In the genomic region with DNA sequence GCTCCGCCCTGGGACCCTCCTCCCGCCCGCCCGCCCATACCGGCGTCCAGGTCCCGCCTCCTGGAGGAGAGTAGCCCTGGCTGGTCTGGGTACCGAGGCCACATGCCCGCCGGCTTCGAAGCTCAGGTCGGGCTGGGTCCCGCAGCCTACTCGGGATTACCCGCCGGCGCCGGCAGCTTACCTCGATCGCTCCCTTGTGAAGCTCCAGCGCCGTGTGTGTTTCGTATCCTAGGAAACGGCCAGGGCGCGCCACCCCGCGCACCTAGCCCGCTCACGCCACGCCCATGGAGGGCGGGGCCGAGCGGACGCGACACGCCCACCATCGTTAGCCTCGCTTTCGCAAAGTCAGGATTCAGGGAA, we compare ENCODE assay signal across 8 mouse cellular contexts. TPM values are rescaled to one million over a fixed set of nuclear protein-coding genes. Genes with fewer than 3 reads are reported as not detected.
DNase-seq lines count a peak whose midpoint lies in the region; ATAC-seq lines count a peak whose summit lies in the region.

TSS of gene Mak (minus strand) at position 286 of the 360 bp plus-strand sequence.

- no peak within 1 kb of the TSS for H3K27ac ChIP-seq in limb, embryonic 11.5 days (replicated peaks; ENCODE audit: low read depth, low read length)
- no peak within 1 kb of the TSS for H3K27ac ChIP-seq in midbrain, embryonic 13.5 days

- H3K9ac ChIP-seq in limb, embryonic 11.5 days (ENCODE audit: low read length), result peak within 1 kb of the TSS; percentile 49
- H3K9ac ChIP-seq in midbrain, embryonic 13.5 days (replicated peaks), result peak within 1 kb of the TSS; percentile 51

- peaks cover 6% of the 10 kb centered on the region for H3K27me3 ChIP-seq in limb, embryonic 11.5 days (ENCODE audit: control insufficient read depth, insufficient read depth, low read length)
- peaks cover 40% of the 10 kb centered on the region for H3K27me3 ChIP-seq in midbrain, embryonic 13.5 days

- peak within 1 kb of the TSS; percentile 82 for H3K4me2 ChIP-seq in limb, embryonic 11.5 days (ENCODE audit: low read depth, severe bottlenecking)
- H3K4me2 ChIP-seq in midbrain, embryonic 13.5 days (replicated peaks), result peak within 1 kb of the TSS; percentile 74

- H3K4me1 ChIP-seq in limb, embryonic 11.5 days (ENCODE audit: control insufficient read depth, insufficient read depth, low read length), result 0 out of 2 replicates have a peak, but pooled peaks cover 4% of the 10 kb centered on the region
- H3K4me1 ChIP-seq in midbrain, embryonic 13.5 days (replicated peaks), result peaks cover 16% of the 10 kb centered on the region

- H3K36me3 ChIP-seq in limb, embryonic 11.5 days (ENCODE audit: control insufficient read depth, insufficient read depth, low read length), result no peaks in the 10 kb centered on the region
- H3K36me3 ChIP-seq in midbrain, embryonic 13.5 days, result no peaks in the 10 kb centered on the region

- ATAC-seq in limb, embryonic 11.5 days (ENCODE audit: insufficient number of reproducible peaks, low FRiP score, low TSS enrichment, low read depth), result peak; percentile 92
- peak; percentile 92 for ATAC-seq in midbrain, embryonic 13.5 days

- under 1% methylated on average over 35 of the region's 40 CpGs for WGBS in limb, embryonic 11.5 days
- under 1% methylated on average over 38 of the region's 40 CpGs for WGBS in midbrain, embryonic 13.5 days

- DNase-seq in adrenal gland, adult 18-20 months (ENCODE audit: low spot score in 2 of 2), result peak; percentile 40 to 43
- DNase-seq in cerebellum, adult 9-11 months, result peak; percentile 18
- peak; percentile 45 to 62 for DNase-seq in frontal cortex, postnatal 10 days (ENCODE audit: low spot score in 2 of 2)
- peak; percentile 78 for DNase-seq in kidney, adult 18-20 months
- DNase-seq in limb, embryonic 11.5 days (ENCODE audit: low spot score), result peak; percentile 85
- DNase-seq in spleen, adult 18-20 months, result peak; percentile 9 to 35
- DNase-seq in adipocyte (ENCODE audit: low spot score), result no peak

- no peaks in the 10 kb centered on the region for H3K9me3 ChIP-seq in limb, embryonic 11.5 days (ENCODE audit: control insufficient read depth, low read length)
- no peaks in the 10 kb centered on the region for H3K9me3 ChIP-seq in midbrain, embryonic 13.5 days

- peak within 1 kb of the TSS; percentile 43 for H3K4me3 ChIP-seq in limb, embryonic 11.5 days (ENCODE audit: low read depth, low read length)
- H3K4me3 ChIP-seq in midbrain, embryonic 13.5 days (replicated peaks), result peak within 1 kb of the TSS; percentile 49

RNA-seq across cellular contexts. Expression of gene Mak, which starts in this region (rescaled TPM):
- total RNA-seq in adrenal gland, adult 18-20 months (2021), result under 1 TPM; 0.10 to 0.42 TPM
- polyA plus RNA-seq in limb, embryonic 11.5 days (2014; fragmentation: Nextera tagmentation; extraction: Ambion mirVana), result 0.57 and 1.0 TPM in 2 replicates
- polyA plus RNA-seq in midbrain, embryonic 13.5 days (2015; fragmentation: Nextera tagmentation; extraction: Ambion mirVana), result 0.73 and 0.79 TPM in 2 replicates

Comparison
In these comparisons a context has a peak if more than half of its experiments do, and no peak if none do; other contexts are left out.
1. Peak in DNase-seq in adrenal gland, adult 18-20 months; RNA of the gene not detected or under 1 TPM.
2. Peak in ATAC-seq, H3K4me3 ChIP-seq, H3K9ac ChIP-seq and H3K4me2 ChIP-seq in midbrain, embryonic 13.5 days; RNA of the gene not detected or under 1 TPM.